Mouse (Mus musculus) hindbrain, postnatal 0 days (tissue): ENCODE measurements around the gene Zdhhc6. TPM values are rescaled to one million over a fixed set of nuclear protein-coding genes. Genes with fewer than 3 reads are reported as not detected.

Experiments
- ATAC-seq: fragments of 200-750 bp; cut with Nextera tagmentation; 2 replicates; pipeline ENCODE4 v1.8.0; 2017; ENCODE audit warnings: mild to moderate bottlenecking, moderate TSS enrichment, moderate library complexity
- DNase-seq: peaks from one replicate; pipeline ENCODE4 v3.0.0-alpha.2; 2015; ENCODE audit warnings: low spot score
- H3K27ac ChIP-seq: fragments of 300-500 bp; sonication (generic); 2 replicates; pipeline ENCODE4 v1.5.1; 2014; ENCODE audit warnings: mild to moderate bottlenecking
- H3K27me3 ChIP-seq: fragments of 300-500 bp; sonication (generic); 2 replicates; pipeline ENCODE4 v1.6.1; 2014; ENCODE audit warnings: low read length, mixed read lengths; ENCODE audit not compliant: insufficient read depth
- H3K36me3 ChIP-seq: fragments of 300-500 bp; sonication (generic); 2 replicates; pipeline ENCODE4 v1.6.1; 2014; ENCODE audit warnings: low read length, mixed read lengths; ENCODE audit not compliant: insufficient read depth
- H3K4me1 ChIP-seq: fragments of 300-500 bp; sonication (generic); 2 replicates; pipeline ENCODE4 v1.6.1; 2014; ENCODE audit warnings: antibody characterized with exemption, low read length, mixed read lengths; ENCODE audit not compliant: insufficient read depth
- H3K4me2 ChIP-seq: fragments of 300-500 bp; sonication (generic); 2 replicates; pipeline ENCODE4 v1.6.1; 2014; ENCODE audit warnings: low read depth, mild to moderate bottlenecking, low read length, moderate library complexity, mixed read lengths
- H3K4me3 ChIP-seq: fragments of 300-500 bp; sonication (generic); 2 replicates; pipeline ENCODE4 v1.5.1; 2014; ENCODE audit warnings: low read length
- H3K9ac ChIP-seq: fragments of 300-500 bp; sonication (generic); replicated peaks from 2 replicates; pipeline ENCODE4 v1.6.1; 2014; ENCODE audit warnings: mild to moderate bottlenecking, low read length, moderate library complexity, mixed read lengths
- H3K9me3 ChIP-seq: fragments of 300-500 bp; sonication (generic); 2 replicates; pipeline ENCODE4 v1.6.1; 2016; ENCODE audit warnings: low read length, mixed read lengths
- CTCF ChIP-seq: IDR thresholded peaks from 2 replicates; pipeline ENCODE4 v1.5.1; 2016; ENCODE audit warnings: antibody characterized with exemption, control low read depth, low read depth
- WGBS: fragments of 180-500 bp; shearing (Covaris S2); extraction: QIAGEN DNeasy Blood & Tissue Kit; methylation state at CpG from one replicate; pipeline ENCODE4 v1.1.7; 2014; 5-methylcytosine and 5-hydroxymethylcytosine counted together
- polyA plus RNA-seq: library from polyadenylated mRNA; unstranded; fragments of >200 nt; fragmentation: Nextera tagmentation; extraction: Ambion mirVana; gene quantifications from 2 replicates; pipeline ENCODE4 v1.2.1, GENCODE M21; 2015
- total RNA-seq: library from RNA; depleted of rRNA; stranded (reverse); fragments of >200 nt; gene quantifications from 2 replicates; pipeline ENCODE4 v1.2.3, GENCODE M21; 2014

Gene Zdhhc6
- total and polyA plus RNA-seq, 2 experiments from 2014 or later: 38.3 to 56.8 TPM

- Histone ChIP-seq H3K27me3 (no peaks in the 10 kb centered on the region), H3K4me3 (no peak overlapping the region), H3K27ac (no peak overlapping the region), H3K4me2 (no peak overlapping the region), H3K9ac (no peak overlapping the region), H3K4me1 (0 out of 2 replicates have a peak, but pooled peaks cover 5% of the 10 kb centered on the region), H3K36me3 (no peaks in the 10 kb centered on the region), H3K9me3 (no peaks in the 10 kb centered on the region)
- TF ChIP-seq CTCF: no peak
- DNase-seq: no peak
- 87% methylated on average over 5 of the region's 5 CpGs for WGBS
- no peak for ATAC-seq
Measured at GRCm38 (mm10) chr19:55247563-55247962, 68.3 kb downstream of the Zdhhc6 start.

- peak; percentile 85 for ATAC-seq
- WGBS: 17% methylated on average over 7 of the region's 7 CpGs
- TF ChIP-seq CTCF: peak; percentile 54
- H3K4me3 ChIP-seq: no peak overlapping the region
- no peaks in the 10 kb centered on the region for H3K36me3 ChIP-seq
- no peak overlapping the region for H3K4me2 ChIP-seq
- H3K9me3 ChIP-seq: no peaks in the 10 kb centered on the region
- no peak overlapping the region for H3K27ac ChIP-seq
- no peak overlapping the region for H3K9ac ChIP-seq
- H3K27me3 ChIP-seq: no peaks in the 10 kb centered on the region
- peak; percentile 53 for DNase-seq
- H3K4me1 ChIP-seq: 0 out of 2 replicates have a peak, but pooled peaks cover 5% of the 10 kb centered on the region
Measured at GRCm38 (mm10) chr19:55244791-55245231, 71.0 kb downstream of the Zdhhc6 start.

GRCm38 (mm10) chr19:55241186-55241645 lies 74.6 kb downstream of the Zdhhc6 start, which contains the start of gene Gucy2g:
Gene Gucy2g, minus strand, starts transcription at chr19:55241236.
- Histone ChIP-seq H3K9ac (no peak within 1 kb of the TSS), H3K4me2 (no peak within 1 kb of the TSS), H3K36me3 (no peaks in the 10 kb centered on the region), H3K4me1 (0 out of 2 replicates have a peak, but pooled peaks cover 5% of the 10 kb centered on the region), H3K27me3 (no peaks in the 10 kb centered on the region), H3K27ac (no peak within 1 kb of the TSS), H3K4me3 (no peak within 1 kb of the TSS), H3K9me3 (no peaks in the 10 kb centered on the region)
- DNase-seq (no peak), ATAC-seq (no peak)
- TF ChIP-seq CTCF: no peak
- WGBS: 72% methylated on average over 6 of the region's 6 CpGs

DNA sequence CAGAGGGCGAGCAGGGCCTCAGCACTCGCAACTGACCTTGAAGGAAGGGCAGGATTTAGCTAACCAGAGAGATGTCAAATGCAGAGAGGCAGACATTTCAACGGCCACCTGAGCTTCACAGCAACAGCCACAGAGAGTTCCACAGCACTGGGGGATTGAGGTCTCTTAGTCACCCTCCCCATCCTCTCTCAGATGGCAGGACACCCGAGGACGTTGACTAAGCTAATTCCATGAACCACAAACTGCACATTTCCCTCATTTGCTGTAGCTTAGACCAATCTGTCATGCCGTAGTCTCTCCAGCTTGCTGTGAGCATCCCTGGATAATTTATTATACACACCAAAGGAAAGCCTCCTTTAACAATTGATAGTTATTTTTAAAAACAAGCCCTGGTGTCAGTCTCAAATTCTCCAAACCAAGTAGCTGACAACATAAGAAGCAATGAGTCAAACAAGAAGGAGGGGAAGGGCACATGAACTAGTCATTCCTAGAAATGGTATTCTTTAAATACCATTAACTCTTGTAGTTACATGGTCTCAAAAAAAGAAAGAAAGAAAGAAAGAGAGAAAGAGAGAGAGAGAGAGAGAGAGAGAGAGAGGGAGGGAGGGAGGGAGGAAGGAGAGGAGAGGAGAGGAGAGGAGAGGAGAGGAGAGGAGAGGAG lies 75.9 kb downstream of the Zdhhc6 start:
- H3K36me3 ChIP-seq: no peaks in the 10 kb centered on the region
- no peak for DNase-seq
- ATAC-seq: no peak
- no peak overlapping the region for H3K4me3 ChIP-seq
- 0 out of 2 replicates have a peak, but pooled peaks cover 3% of the 10 kb centered on the region for H3K4me1 ChIP-seq
- 75% methylated on average over 6 of the region's 6 CpGs for WGBS
- no peak overlapping the region for H3K27ac ChIP-seq
- no peak for TF ChIP-seq CTCF
- H3K9me3 ChIP-seq: no peaks in the 10 kb centered on the region
- no peak overlapping the region for H3K4me2 ChIP-seq
- H3K9ac ChIP-seq: no peak overlapping the region
- H3K27me3 ChIP-seq: no peaks in the 10 kb centered on the region

GRCm38 (mm10) chr19:55236564-55236963 lies 79.3 kb downstream of the Zdhhc6 start:
- H3K9ac ChIP-seq: no peak overlapping the region
- H3K27me3 ChIP-seq: no peaks in the 10 kb centered on the region
- ATAC-seq (no peak), DNase-seq (no peak)
- no peak overlapping the region for H3K4me3 ChIP-seq
- 86% methylated on average over 5 of the region's 5 CpGs for WGBS
- H3K9me3 ChIP-seq: no peaks in the 10 kb centered on the region
- TF ChIP-seq CTCF: no peak
- H3K27ac ChIP-seq: no peak overlapping the region
- no peaks in the 10 kb centered on the region for H3K4me1 ChIP-seq
- no peak overlapping the region for H3K4me2 ChIP-seq
- H3K36me3 ChIP-seq: no peaks in the 10 kb centered on the region

DNA sequence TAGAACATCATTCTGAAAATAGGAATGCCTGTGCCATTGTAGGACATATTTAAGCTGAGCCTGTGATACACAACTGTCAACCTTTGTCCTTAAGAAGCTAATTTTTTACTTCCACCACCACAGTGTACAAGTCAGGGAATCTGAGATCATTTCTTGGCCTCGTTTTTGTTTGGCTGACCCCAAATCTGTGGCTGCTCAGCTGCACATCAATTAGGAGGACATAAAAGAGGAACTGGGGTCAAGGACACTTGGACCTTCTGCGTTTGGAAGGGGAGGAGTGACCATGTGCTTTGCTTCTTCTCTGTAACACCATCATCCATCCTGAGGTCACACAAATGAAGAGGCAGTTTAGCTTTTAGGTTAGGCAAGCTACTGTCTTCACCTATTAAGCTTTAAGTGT lies 79.8 kb downstream of the Zdhhc6 start:
- H3K9me3 ChIP-seq: no peaks in the 10 kb centered on the region
- no peak overlapping the region for H3K4me3 ChIP-seq
- no peaks in the 10 kb centered on the region for H3K4me1 ChIP-seq
- ATAC-seq (no peak), DNase-seq (no peak)
- H3K27ac ChIP-seq: no peak overlapping the region
- H3K36me3 ChIP-seq: no peaks in the 10 kb centered on the region
- WGBS: 57% methylated on average over 2 of the region's 2 CpGs
- H3K27me3 ChIP-seq: no peaks in the 10 kb centered on the region
- TF ChIP-seq CTCF: no peak
- H3K9ac ChIP-seq: no peak overlapping the region
- no peak overlapping the region for H3K4me2 ChIP-seq

DNA sequence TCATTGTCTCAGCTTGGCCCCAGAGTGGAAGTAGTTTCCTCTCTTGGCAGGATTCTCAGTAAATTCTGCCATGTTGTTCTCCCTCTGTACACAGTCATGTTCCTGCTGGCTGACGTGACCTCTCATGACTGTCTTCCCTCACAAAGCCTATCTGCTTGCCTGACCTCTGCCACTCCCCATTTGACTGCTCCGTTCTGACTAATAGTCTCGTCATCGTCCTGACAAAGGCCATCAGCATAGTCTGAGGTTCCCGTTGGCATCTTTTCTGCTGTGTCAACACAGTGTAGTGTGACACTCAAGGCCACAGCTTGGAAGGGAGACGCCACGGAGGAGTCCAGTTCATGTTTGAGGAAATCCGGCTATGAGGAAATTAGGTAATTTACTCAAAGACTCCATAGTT lies 83.7 kb downstream of the Zdhhc6 start:
- DNase-seq: no peak
- no peaks in the 10 kb centered on the region for H3K27me3 ChIP-seq
- no peak for ATAC-seq

More for the DNA sequence above, 83.7 kb downstream of the Zdhhc6 start:
- TF ChIP-seq CTCF: no peak
- H3K27ac ChIP-seq: no peak overlapping the region
- no peak overlapping the region for H3K4me3 ChIP-seq
- H3K4me1 ChIP-seq: no peaks in the 10 kb centered on the region
- 46% methylated on average over 8 of the region's 8 CpGs for WGBS
- H3K9me3 ChIP-seq: no peaks in the 10 kb centered on the region
- H3K36me3 ChIP-seq: no peaks in the 10 kb centered on the region
- no peak overlapping the region for H3K4me2 ChIP-seq
- H3K9ac ChIP-seq: no peak overlapping the region
